Mouse (Mus musculus) heart, postnatal 36 days (tissue): Measurements from ENCODE around the gene Fcer1g. TPM values are rescaled to one million over a fixed set of nuclear protein-coding genes. Genes with fewer than 3 reads are reported as not detected.

Experiments
- DNase-seq, 2 experiments: peaks; one replicate each; pipeline ENCODE4 v3.0.0; 2021 to 2022
- intact Hi-C: fragments of 180-260 bp; cut with DNase I; formaldehyde crosslinking; loops from one replicate; pipeline ENCODE4 v1.15.1; 2025
- total RNA-seq, 2 experiments: library from RNA; stranded (reverse); gene quantifications; 2 replicates each; pipeline ENCODE4 v1.2.3; 2021

Fcer1g gene
- total RNA-seq, 2 experiments from 2014 or later: 13.3 to 16.3 TPM

GRCm38 (mm10) chr1:171222238-171223155 is 11.7 kb downstream of the Fcer1g start, which contains the start of gene Tomm40l:
Gene Tomm40l (minus strand): TSS chr1:171222514.
- intact Hi-C loops: loop anchor here (2.0 kb wide), 3 partner anchors 24 to 64 kb away; partner anchors contain the start of gene Usp21

GRCm38 (mm10) chr1:171221281-171222193 is 12.6 kb downstream of the Fcer1g start:
- no peak for DNase-seq
- intact Hi-C loops: loop anchor here (2.0 kb wide), 4 partner anchors 25 to 65 kb away; partner anchors contain the start of gene Usp21

More at GRCm38 (mm10) chr1:171222238-171223155, 11.7 kb downstream of the Fcer1g start, which contains the start of gene Tomm40l:
- DNase-seq: peak; percentile 86 to 88

- intact Hi-C loops: loop anchor here (1.0 to 2.0 kb wide), 3 partner anchors 26 to 103 kb away; no protein-coding TSS in a partner anchor
- DNase-seq: peak; percentile 87 to 91
These were observed 13.3 kb downstream of the Fcer1g start for GRCm38 (mm10) chr1:171220871-171221270.

GRCm38 (mm10) chr1:171216241-171216955 is 17.8 kb downstream of the Fcer1g start:
- no peak for DNase-seq
- intact Hi-C loops: no loop called here

DNA sequence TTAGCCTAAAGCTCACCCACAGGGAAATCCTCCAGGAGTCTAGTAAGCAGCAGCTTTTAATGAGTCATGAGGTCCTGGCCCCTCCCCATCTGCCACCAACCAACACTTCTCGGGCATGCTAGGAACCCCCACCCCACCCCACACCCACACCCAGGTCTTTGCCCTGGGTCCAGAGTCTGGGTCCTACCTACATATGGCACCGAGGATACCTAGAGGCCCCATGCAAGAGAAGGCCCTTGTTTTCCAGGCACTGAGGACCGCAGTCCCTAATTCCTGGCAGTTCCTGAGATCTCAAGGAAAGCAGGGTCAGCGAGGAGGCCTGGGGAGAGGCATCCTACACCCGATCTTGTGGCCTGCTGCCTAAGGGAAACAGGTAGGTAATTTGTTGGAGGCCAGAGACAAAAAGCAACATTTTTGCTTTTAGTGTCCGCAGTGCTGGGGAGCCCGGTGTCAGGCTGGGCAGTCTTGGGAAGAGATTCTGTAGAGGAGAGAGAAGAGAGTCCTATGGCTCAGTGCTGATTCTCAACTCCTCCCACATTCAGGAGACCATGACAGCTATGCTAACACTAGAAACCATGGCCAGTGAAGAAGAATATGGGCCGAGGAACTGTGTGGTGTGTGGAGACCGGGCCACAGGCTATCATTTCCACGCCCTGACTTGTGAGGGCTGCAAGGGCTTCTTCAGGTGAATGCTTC is 20.2 kb downstream of the Fcer1g start, which contains the start of gene Nr1i3:
Gene Nr1i3 (plus strand): TSS at position 170 of the 696 bp plus-strand sequence.
- DNase-seq: no peak
- intact Hi-C loops: no loop called here

GRCm38 (mm10) chr1:171212854-171213253 is 21.3 kb downstream of the Fcer1g start:
- DNase-seq: no peak
- intact Hi-C loops: no loop called here

- DNase-seq: no peak
- intact Hi-C loops: no loop called here
These were observed 24.8 kb downstream of the Fcer1g start for GRCm38 (mm10) chr1:171209409-171209808.

DNA sequence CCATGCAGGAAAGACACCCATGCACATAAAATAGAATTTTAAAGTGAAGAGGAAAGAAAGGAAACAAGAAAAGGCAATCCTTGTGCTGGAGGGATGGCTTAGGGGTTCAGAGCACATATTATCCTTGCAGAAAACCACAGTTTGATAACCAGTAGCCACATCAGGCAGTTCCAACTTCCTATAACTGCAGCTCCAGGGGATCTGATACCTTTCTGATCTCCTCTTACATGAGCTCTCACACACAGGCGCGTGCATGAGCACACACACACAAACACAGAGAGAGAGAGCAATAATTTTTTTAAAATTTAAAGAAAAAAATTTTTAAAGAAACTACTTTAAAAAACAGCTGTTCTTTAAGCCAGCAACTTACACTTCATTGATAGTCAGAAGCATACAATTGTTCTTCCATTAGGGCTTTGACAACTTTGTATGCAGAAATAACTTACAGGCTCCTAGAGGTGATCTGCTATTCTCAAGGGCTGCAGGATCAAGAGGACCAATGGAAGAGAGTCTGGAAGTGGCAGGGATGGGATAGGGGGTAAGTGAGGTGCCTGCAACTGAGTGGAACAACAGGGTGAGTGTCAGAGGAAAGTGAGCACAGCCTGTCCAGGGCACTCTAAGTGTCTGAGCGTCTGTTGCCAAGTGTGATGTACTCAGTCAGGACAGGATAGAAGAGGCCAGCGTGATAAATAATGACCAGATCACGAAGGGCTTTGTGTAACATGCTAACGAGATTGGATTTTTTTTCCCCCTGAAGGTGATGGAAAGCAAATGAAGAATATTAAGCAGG is 28.3 kb downstream of the Fcer1g start:
- intact Hi-C loops: no loop called here
- no peak for DNase-seq

DNA sequence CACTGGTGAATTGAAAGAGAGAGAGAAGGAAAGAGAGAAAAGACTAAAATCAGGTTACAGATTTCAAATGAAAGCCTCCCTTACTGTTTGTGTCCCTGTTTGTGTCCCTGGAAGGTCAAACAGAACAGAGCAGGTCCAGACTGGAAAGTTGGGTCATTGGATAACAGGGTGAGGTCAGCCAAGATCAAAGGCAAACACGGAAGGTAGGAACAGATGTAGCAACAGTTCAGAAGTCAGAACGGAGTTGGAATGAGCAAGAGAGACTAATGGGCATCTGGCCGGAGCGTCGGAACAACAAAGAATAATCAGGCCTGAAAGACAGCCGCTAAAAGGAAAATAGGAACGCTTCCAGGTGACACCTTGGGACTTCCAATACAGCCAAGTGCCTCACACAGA is 29.9 kb downstream of the Fcer1g start:
- no peak for DNase-seq
- intact Hi-C loops: no loop called here

DNA sequence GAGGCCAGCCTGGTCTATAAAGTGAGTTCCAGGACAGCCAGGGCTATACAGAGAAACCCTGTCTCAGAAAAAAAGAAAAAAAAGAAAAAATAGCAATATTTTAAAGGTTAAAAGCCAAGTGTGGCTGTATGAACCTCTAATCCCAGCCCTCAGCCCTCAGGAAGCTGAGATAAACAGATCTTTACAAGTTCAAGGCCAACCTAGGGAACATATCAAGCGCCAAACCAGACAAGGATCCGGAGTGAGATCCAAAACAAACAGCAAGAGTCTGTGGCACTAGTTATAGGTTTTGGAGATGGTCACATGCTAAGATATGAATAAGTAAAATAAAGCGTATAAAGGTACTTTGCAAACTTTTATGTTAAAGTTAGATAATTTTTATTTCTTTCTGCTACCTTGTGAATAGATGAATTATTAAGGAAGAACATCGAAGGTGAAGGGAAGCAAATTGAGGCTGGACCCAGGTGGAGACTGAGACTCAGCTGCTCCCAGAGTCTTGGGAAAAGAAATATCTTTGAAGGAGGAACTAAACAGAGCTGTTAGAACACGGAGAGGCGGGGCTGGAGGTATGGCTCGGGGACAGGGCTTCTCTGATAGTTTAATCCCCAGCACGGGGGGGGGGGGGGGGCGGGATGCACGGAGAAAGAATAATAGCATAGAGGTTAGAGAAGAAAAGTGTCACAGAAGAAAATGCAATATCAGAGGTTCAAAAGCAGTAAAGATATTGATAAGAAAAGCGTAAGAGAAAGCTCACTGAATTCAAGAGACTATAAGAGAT is 30.5 kb downstream of the Fcer1g start:
- no peak for DNase-seq
- intact Hi-C loops: no loop called here

DNA sequence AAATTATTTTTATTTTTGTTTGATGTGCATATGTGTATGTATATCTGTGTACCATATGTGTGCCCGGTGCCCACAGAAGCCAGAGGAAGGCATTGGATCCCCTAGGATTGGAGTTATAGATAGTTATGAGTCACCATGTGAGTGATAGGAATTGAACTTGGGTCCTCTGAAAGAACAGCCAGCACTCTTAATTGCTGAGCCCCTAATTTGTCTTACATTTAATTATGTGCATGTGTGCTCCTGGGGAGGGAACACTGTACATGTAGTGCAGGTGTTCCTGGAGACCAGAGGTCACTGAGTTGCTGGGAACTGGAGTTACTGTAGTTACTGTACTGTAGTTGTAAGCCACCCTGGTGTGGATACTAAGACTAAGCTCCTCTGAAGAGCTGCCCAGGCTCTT is 33.4 kb downstream of the Fcer1g start:
- intact Hi-C loops: no loop called here
- no peak for DNase-seq

GRCm38 (mm10) chr1:171199532-171199931 is 34.6 kb downstream of the Fcer1g start:
- no peak for DNase-seq
- intact Hi-C loops: no loop called here

GRCm38 (mm10) chr1:171195887-171196397 is 38.2 kb downstream of the Fcer1g start, which contains the start of gene Pcp4l1:
Gene Pcp4l1 (minus strand): TSS chr1:171196268.
- peak; percentile 69 to 78 for DNase-seq
- intact Hi-C loops: loop anchor here (2.0 kb wide), 2 partner anchors 25 to 31 kb away; no protein-coding TSS in a partner anchor

DNA sequence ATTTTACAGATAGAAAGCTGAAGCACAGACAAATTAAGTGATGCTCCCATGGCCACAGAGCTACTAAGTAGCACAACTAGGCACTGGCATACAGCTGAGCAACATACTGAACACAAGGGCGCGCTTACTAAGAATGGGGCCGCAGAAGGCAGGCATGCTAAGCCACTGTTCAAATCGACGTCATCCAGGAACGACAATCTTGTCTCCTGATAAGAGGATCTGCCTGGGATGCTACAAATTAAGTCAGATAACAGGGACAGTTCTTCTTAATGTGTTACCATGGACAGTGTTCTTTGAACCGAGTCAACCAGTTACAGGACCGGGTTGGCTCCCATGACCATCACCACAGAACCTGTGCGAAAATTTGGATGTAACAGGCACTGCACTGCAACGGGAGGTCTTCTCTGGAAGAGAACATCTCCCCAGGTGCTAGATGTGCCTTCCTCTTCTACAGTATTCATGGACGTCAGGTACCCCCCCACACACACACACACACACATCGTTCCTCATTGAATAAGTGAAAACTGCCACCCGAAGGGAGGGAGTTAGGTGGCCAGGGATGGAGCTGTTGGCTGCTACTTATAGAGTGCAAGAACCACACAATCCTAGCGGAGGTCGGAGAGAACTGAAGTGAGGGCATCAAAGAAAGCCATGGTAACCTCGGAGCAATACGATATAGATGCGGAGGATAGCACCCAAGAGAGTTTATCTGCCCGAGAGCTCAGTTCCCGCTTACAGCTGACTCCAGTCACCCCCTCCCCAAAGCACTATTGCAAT is 38.9 kb downstream of the Fcer1g start:
- no peak for DNase-seq
- intact Hi-C loops: loop anchor here (2.0 kb wide), 2 partner anchors 26 to 30 kb away; no protein-coding TSS in a partner anchor

- intact Hi-C loops: loop anchor here (2.0 kb wide), 2 partner anchors 27 to 29 kb away; no protein-coding TSS in a partner anchor
- no peak for DNase-seq
These were observed 40.0 kb downstream of the Fcer1g start for GRCm38 (mm10) chr1:171193911-171194830.
